Mouse (Mus musculus): ENCODE results near the gene Frmd4a. TPM values are rescaled to one million over a fixed set of nuclear protein-coding genes. Genes with fewer than 3 reads are reported as not detected.

Frmd4a gene
- polyA plus RNA-seq, 1 experiment from 2014 or later: 19.3 TPM

DNA sequence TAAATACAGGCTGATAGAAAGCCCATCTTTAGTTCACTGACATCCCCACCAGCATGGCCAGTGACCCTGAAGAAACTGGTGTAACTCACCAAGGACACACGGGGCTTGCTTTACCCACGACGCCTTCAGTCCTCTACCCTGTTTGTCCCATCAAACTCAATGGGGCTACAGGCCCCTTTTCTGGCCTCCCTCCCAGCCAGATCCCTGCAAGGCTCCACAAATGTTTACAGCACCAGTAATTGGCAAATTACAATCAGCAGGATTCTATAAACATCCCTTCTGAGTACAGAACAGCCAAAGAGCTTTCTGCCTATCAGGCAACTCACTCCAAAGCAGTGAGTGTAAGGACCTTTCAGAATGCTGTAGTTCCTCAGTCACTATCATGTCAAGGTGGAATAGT is 448.6 kb downstream of the Frmd4a start:
- Histone ChIP-seq H3K9me3 (replicated peaks; ENCODE audit: control insufficient read depth, low read length) (peaks cover 7% of the 10 kb centered on the region), H3K27me3 (ENCODE audit: control insufficient read depth, insufficient read depth, low read length) (no peaks in the 10 kb centered on the region), H3K36me3 (ENCODE audit: control insufficient read depth, insufficient read depth) (peaks cover 10% of the 10 kb centered on the region), H3K4me2 (ENCODE audit: low read depth, low read length) (no peak overlapping the region), H3K4me1 (ENCODE audit: control insufficient read depth, insufficient read depth, low read length) (peaks cover 16% of the 10 kb centered on the region), H3K9ac (ENCODE audit: low read length) (no peak overlapping the region), H3K27ac (ENCODE audit: low read length) (no peak overlapping the region), H3K4me3 (ENCODE audit: low read length) (no peak overlapping the region)
- 49% methylated on average over 3 of the region's 3 CpGs for WGBS
- ATAC-seq (replicated peaks; ENCODE audit: extremely low read depth, insufficient read depth, low FRiP score): no peak

GRCm38 (mm10) chr2:4467314-4467713 is 449.8 kb downstream of the Frmd4a start:
- peaks cover 10% of the 10 kb centered on the region for H3K36me3 ChIP-seq (ENCODE audit: control insufficient read depth, insufficient read depth)
- no peak overlapping the region for H3K9ac ChIP-seq (ENCODE audit: low read length)
- H3K4me1 ChIP-seq (ENCODE audit: control insufficient read depth, insufficient read depth, low read length): peaks cover 5% of the 10 kb centered on the region
- peaks cover 7% of the 10 kb centered on the region for H3K9me3 ChIP-seq (replicated peaks; ENCODE audit: control insufficient read depth, low read length)
- H3K27me3 ChIP-seq (ENCODE audit: control insufficient read depth, insufficient read depth, low read length): no peaks in the 10 kb centered on the region
- H3K27ac ChIP-seq (ENCODE audit: low read length): no peak overlapping the region
- no peak for ATAC-seq (replicated peaks; ENCODE audit: extremely low read depth, insufficient read depth, low FRiP score)
- no peak overlapping the region for H3K4me3 ChIP-seq (ENCODE audit: low read length)
- no peak overlapping the region for H3K4me2 ChIP-seq (ENCODE audit: low read depth, low read length)
- 62% methylated on average over 7 of the region's 7 CpGs for WGBS

- H3K4me3 ChIP-seq (ENCODE audit: low read length): no peak overlapping the region
- H3K4me2 ChIP-seq (ENCODE audit: low read depth, low read length): no peak overlapping the region
- H3K9ac ChIP-seq (ENCODE audit: low read length): no peak overlapping the region
- H3K36me3 ChIP-seq (ENCODE audit: control insufficient read depth, insufficient read depth): peaks cover 10% of the 10 kb centered on the region
- no peaks in the 10 kb centered on the region for H3K27me3 ChIP-seq (ENCODE audit: control insufficient read depth, insufficient read depth, low read length)
- WGBS: 57% methylated on average over 7 of the region's 7 CpGs
- peaks cover 27% of the 10 kb centered on the region for H3K4me1 ChIP-seq (ENCODE audit: control insufficient read depth, insufficient read depth, low read length)
- H3K9me3 ChIP-seq (replicated peaks; ENCODE audit: control insufficient read depth, low read length): peaks cover 7% of the 10 kb centered on the region
- ATAC-seq (replicated peaks; ENCODE audit: extremely low read depth, insufficient read depth, low FRiP score): no peak
- H3K27ac ChIP-seq (ENCODE audit: low read length): peak overlapping the region; percentile 20; the same call in 1 of the 2 replicates
Observed at GRCm38 (mm10) chr2:4472760-4473480, 455.4 kb downstream of the Frmd4a start.

DNA sequence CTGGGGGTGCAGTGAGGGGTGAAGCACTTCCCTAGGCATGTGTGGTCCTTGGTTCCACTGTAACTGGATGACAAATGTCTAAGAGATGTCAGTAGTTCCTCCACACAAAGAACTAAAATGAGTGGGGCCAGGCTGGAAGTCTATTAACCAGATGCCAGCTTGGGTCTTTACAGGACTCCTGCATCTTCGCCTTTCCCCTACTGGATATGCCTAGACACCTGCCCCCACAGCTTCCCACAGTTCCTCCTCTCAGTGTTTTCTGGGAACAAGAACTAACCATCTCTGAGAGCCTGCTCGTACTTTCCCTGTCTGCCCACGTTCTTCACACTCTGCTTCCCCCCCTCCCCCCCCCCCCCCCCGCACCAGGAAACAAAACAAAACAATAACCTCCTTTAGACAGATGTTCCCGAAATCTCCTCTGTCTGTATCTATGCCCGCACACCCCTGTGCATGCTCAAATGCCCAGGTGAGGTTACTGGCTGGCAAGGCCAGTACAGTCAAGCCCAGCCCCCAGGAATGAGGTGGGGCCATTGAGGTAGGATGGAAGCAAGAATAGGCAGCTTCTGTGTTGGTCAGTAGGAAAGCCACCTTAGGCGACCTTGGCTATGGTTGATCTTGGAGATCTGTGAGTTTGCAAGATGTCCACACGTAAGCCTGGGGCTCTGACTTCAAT is 456.5 kb downstream of the Frmd4a start:
- H3K27me3 ChIP-seq (ENCODE audit: control insufficient read depth, insufficient read depth, low read length): no peaks in the 10 kb centered on the region
- peaks cover 2% of the 10 kb centered on the region; the same call in 1 of the 2 replicates for H3K36me3 ChIP-seq (ENCODE audit: control insufficient read depth, insufficient read depth)
- no peak for ATAC-seq (replicated peaks; ENCODE audit: extremely low read depth, insufficient read depth, low FRiP score)
- H3K4me3 ChIP-seq (ENCODE audit: low read length): no peak overlapping the region
- H3K4me1 ChIP-seq (ENCODE audit: control insufficient read depth, insufficient read depth, low read length): peaks cover 27% of the 10 kb centered on the region
- peaks cover under 1% of the 10 kb centered on the region; the same call in 1 of the 2 replicates for H3K9me3 ChIP-seq (replicated peaks; ENCODE audit: control insufficient read depth, low read length)
- H3K4me2 ChIP-seq (ENCODE audit: low read depth, low read length): no peak overlapping the region
- WGBS: 57% methylated on average over 7 of the region's 8 CpGs
- no peak overlapping the region for H3K9ac ChIP-seq (ENCODE audit: low read length)
- H3K27ac ChIP-seq (ENCODE audit: low read length): peak overlapping the region; percentile 79

- Histone ChIP-seq H3K36me3 (ENCODE audit: control insufficient read depth, insufficient read depth) (no peaks in the 10 kb centered on the region), H3K9ac (ENCODE audit: low read length) (no peak overlapping the region), H3K4me2 (ENCODE audit: low read depth, low read length) (no peak overlapping the region), H3K4me1 (ENCODE audit: control insufficient read depth, insufficient read depth, low read length) (peaks cover 27% of the 10 kb centered on the region), H3K4me3 (ENCODE audit: low read length) (no peak overlapping the region), H3K9me3 (replicated peaks; ENCODE audit: control insufficient read depth, low read length) (no peaks in the 10 kb centered on the region), H3K27me3 (ENCODE audit: control insufficient read depth, insufficient read depth, low read length) (no peaks in the 10 kb centered on the region), H3K27ac (ENCODE audit: low read length) (peak overlapping the region; percentile 79)
- peak; percentile 57 for ATAC-seq (replicated peaks; ENCODE audit: extremely low read depth, insufficient read depth, low FRiP score)
Observed at GRCm38 (mm10) chr2:4474539-4474937, 457.0 kb downstream of the Frmd4a start.

- Histone ChIP-seq H3K4me3 (ENCODE audit: low read length) (no peak overlapping the region), H3K4me2 (ENCODE audit: low read depth, low read length) (no peak overlapping the region), H3K4me1 (ENCODE audit: control insufficient read depth, insufficient read depth, low read length) (peaks cover 27% of the 10 kb centered on the region), H3K9ac (ENCODE audit: low read length) (no peak overlapping the region), H3K27me3 (ENCODE audit: control insufficient read depth, insufficient read depth, low read length) (no peaks in the 10 kb centered on the region), H3K36me3 (ENCODE audit: control insufficient read depth, insufficient read depth) (no peaks in the 10 kb centered on the region), H3K9me3 (replicated peaks; ENCODE audit: control insufficient read depth, low read length) (no peaks in the 10 kb centered on the region), H3K27ac (ENCODE audit: low read length) (peak overlapping the region; percentile 65)
- ATAC-seq (replicated peaks; ENCODE audit: extremely low read depth, insufficient read depth, low FRiP score): no peak
- 60% methylated on average over 4 of the region's 4 CpGs for WGBS
Observed at GRCm38 (mm10) chr2:4475991-4476390, 458.5 kb downstream of the Frmd4a start.

DNA sequence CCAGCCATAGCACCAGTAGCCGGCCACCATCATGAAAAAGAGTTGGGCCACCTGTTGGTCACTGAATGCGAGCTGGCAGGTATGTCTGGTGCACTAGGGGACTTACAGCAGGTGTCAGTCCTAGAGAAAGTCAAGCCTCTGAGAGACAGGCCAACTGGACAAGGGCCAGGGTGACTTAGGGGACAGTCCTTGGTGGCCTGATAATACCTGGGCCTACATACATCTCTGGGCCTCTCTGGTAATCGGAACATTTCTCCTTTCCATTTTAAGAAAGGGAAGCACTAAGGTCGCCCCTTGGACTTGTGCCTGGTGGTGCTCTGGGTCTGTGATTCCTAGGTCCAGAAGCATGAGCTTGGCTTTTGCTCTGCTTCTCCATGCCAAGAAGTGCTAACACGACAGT is 459.1 kb downstream of the Frmd4a start:
- Histone ChIP-seq H3K27ac (ENCODE audit: low read length) (peak overlapping the region; percentile 65), H3K36me3 (ENCODE audit: control insufficient read depth, insufficient read depth) (no peaks in the 10 kb centered on the region), H3K9ac (ENCODE audit: low read length) (no peak overlapping the region), H3K9me3 (replicated peaks; ENCODE audit: control insufficient read depth, low read length) (no peaks in the 10 kb centered on the region), H3K27me3 (ENCODE audit: control insufficient read depth, insufficient read depth, low read length) (no peaks in the 10 kb centered on the region), H3K4me1 (ENCODE audit: control insufficient read depth, insufficient read depth, low read length) (peaks cover 27% of the 10 kb centered on the region), H3K4me3 (ENCODE audit: low read length) (no peak overlapping the region), H3K4me2 (ENCODE audit: low read depth, low read length) (no peak overlapping the region)
- 46% methylated on average over 5 of the region's 5 CpGs for WGBS
- ATAC-seq (replicated peaks; ENCODE audit: extremely low read depth, insufficient read depth, low FRiP score): no peak

- Histone ChIP-seq H3K27me3 (ENCODE audit: control insufficient read depth, insufficient read depth, low read length) (no peaks in the 10 kb centered on the region), H3K4me2 (ENCODE audit: low read depth, low read length) (no peak overlapping the region), H3K9ac (ENCODE audit: low read length) (no peak overlapping the region), H3K4me3 (ENCODE audit: low read length) (no peak overlapping the region), H3K9me3 (replicated peaks; ENCODE audit: control insufficient read depth, low read length) (no peaks in the 10 kb centered on the region), H3K4me1 (ENCODE audit: control insufficient read depth, insufficient read depth, low read length) (peaks cover 27% of the 10 kb centered on the region), H3K27ac (ENCODE audit: low read length) (no peak overlapping the region), H3K36me3 (ENCODE audit: control insufficient read depth, insufficient read depth) (no peaks in the 10 kb centered on the region)
- no peak for ATAC-seq (replicated peaks; ENCODE audit: extremely low read depth, insufficient read depth, low FRiP score)
- 70% methylated on average over 5 of the region's 5 CpGs for WGBS
Observed at GRCm38 (mm10) chr2:4477311-4477710, 459.8 kb downstream of the Frmd4a start.

GRCm38 (mm10) chr2:4480180-4480579 is 462.7 kb downstream of the Frmd4a start:
- ATAC-seq (replicated peaks; ENCODE audit: extremely low read depth, insufficient read depth, low FRiP score): no peak
- H3K27me3 ChIP-seq (ENCODE audit: control insufficient read depth, insufficient read depth, low read length): no peaks in the 10 kb centered on the region
- no peak overlapping the region for H3K9ac ChIP-seq (ENCODE audit: low read length)
- peaks cover 10% of the 10 kb centered on the region for H3K4me1 ChIP-seq (ENCODE audit: control insufficient read depth, insufficient read depth, low read length)
- no peak overlapping the region for H3K27ac ChIP-seq (ENCODE audit: low read length)
- 74% methylated on average over 5 of the region's 5 CpGs for WGBS
- H3K4me2 ChIP-seq (ENCODE audit: low read depth, low read length): no peak overlapping the region
- no peak overlapping the region for H3K4me3 ChIP-seq (ENCODE audit: low read length)
- H3K9me3 ChIP-seq (replicated peaks; ENCODE audit: control insufficient read depth, low read length): no peaks in the 10 kb centered on the region
- no peaks in the 10 kb centered on the region for H3K36me3 ChIP-seq (ENCODE audit: control insufficient read depth, insufficient read depth)

Measured in heart, embryonic 16.5 days (tissue).